8 mouse cellular contexts compared by ENCODE assay signal in the genomic region with DNA sequence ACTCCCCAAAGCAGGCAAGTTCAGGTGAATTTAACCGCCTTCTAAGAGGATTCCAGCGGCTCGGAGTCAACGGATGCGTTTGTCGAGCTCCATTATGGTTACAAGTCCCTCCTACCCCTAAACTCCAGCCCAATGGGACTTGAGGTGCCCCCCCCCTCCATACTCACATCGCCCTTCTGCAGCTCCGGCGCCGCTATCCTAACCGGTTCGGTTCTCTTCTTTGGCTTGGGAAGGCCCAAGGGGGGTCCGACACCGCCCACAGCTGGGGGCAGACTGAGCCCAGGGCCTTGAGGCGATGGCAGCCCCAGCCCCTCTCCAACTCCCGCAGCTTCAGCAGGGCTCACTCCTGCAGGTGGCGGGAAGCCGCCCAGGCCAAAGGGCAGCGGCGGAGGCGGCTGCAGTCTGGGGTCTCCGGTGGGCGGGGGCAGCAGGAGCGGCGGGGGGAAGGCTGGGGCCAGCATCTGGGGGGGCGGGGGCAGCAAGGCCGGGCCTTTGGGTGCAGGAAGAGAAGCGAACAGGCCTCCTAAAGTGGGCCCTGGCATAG. TPM values are rescaled to one million over a fixed set of nuclear protein-coding genes. Genes with fewer than 3 reads are reported as not detected.
A peak's percentile ranks its signal among the peaks of the same experiment; 100 is the strongest.
DNase-seq lines count a peak whose midpoint lies in the region; ATAC-seq lines count a peak whose summit lies in the region.

No protein-coding gene starts in this region.

- under 1% methylated on average over 26 of the region's 28 CpGs for WGBS in liver, embryonic 12.5 days (ENCODE audit: insufficient replicate concordance)
- WGBS in neural tube, embryonic 12.5 days = under 1% methylated on average over 28 of the region's 28 CpGs

- H3K27ac ChIP-seq in liver, embryonic 12.5 days = peak overlapping the region; percentile 91
- H3K27ac ChIP-seq in neural tube, embryonic 12.5 days = peak overlapping the region; percentile 62; the same call in 1 of the 2 replicates

- H3K27me3 ChIP-seq in liver, embryonic 12.5 days (replicated peaks) = no peaks in the 10 kb centered on the region
- H3K27me3 ChIP-seq in neural tube, embryonic 12.5 days (replicated peaks) = no peaks in the 10 kb centered on the region

- peak overlapping the region; percentile 97 for H3K9ac ChIP-seq in liver, embryonic 12.5 days
- H3K9ac ChIP-seq in neural tube, embryonic 12.5 days = peak overlapping the region; percentile 95

- H3K4me3 ChIP-seq in liver, embryonic 12.5 days = peak overlapping the region; percentile 95
- H3K4me3 ChIP-seq in neural tube, embryonic 12.5 days = peak overlapping the region; percentile 100

- H3K36me3 ChIP-seq in liver, embryonic 12.5 days = peaks cover 30% of the 10 kb centered on the region
- peaks cover 9% of the 10 kb centered on the region for H3K36me3 ChIP-seq in neural tube, embryonic 12.5 days

- peak; percentile 1; the same call in 1 of the 2 replicates for ATAC-seq in liver, embryonic 12.5 days
- ATAC-seq in neural tube, embryonic 12.5 days (ENCODE audit: low FRiP score, low read depth) = peak; percentile 11

- H3K9me3 ChIP-seq in liver, embryonic 12.5 days (replicated peaks) = peaks cover 6% of the 10 kb centered on the region; the same call in 1 of the 2 replicates
- peaks cover 4% of the 10 kb centered on the region; the same call in 1 of the 2 replicates for H3K9me3 ChIP-seq in neural tube, embryonic 12.5 days

- H3K4me1 ChIP-seq in liver, embryonic 12.5 days = peaks cover 28% of the 10 kb centered on the region
- peaks cover 17% of the 10 kb centered on the region for H3K4me1 ChIP-seq in neural tube, embryonic 12.5 days

- peak overlapping the region; percentile 77 for H3K4me2 ChIP-seq in liver, embryonic 12.5 days
- H3K4me2 ChIP-seq in neural tube, embryonic 12.5 days (replicated peaks) = peak overlapping the region; percentile 95

- peak; percentile 72 for DNase-seq in 416B (ENCODE audit: low read depth)
- peak; percentile 50 for DNase-seq in MEL-GATA-1-ER (ENCODE audit: extremely low read depth, low read depth)
- DNase-seq in cerebellum, postnatal 4 days (ENCODE audit: low spot score in 2 of 2) = peak; percentile 30
- peak; percentile 59 for DNase-seq in gastrocnemius, postnatal 25 days
- DNase-seq in kidney, adult 9 months = peak; percentile 54
- DNase-seq in thymus, postnatal 10 days (ENCODE audit: low spot score in 2 of 2) = peak; percentile 56 to 59

RNA-seq across cellular contexts. Expression of gene Prcc, which starts 0.6 kb away (rescaled TPM):
- 10 to 100 TPM; 39.9 to 45.5 TPM for total RNA-seq in gastrocnemius, postnatal 25 days (2021)
- polyA plus RNA-seq in liver, embryonic 12.5 days (2016; fragmentation: Nextera tagmentation; extraction: Ambion mirVana) = 8.7 and 8.9 TPM in 2 replicates
- 14.3 and 15.4 TPM in 2 replicates for polyA plus RNA-seq in neural tube, embryonic 12.5 days (2016; fragmentation: Nextera tagmentation; extraction: Ambion mirVana)

RNA-seq across cellular contexts. Expression of gene Hdgf, which starts 21.3 kb away (rescaled TPM):
- 100 to 1,000 TPM; 167 to 171 TPM for total RNA-seq in gastrocnemius, postnatal 25 days (2021)
- polyA plus RNA-seq in liver, embryonic 12.5 days (2016; fragmentation: Nextera tagmentation; extraction: Ambion mirVana) = 393 and 400 TPM in 2 replicates
- polyA plus RNA-seq in neural tube, embryonic 12.5 days (2016; fragmentation: Nextera tagmentation; extraction: Ambion mirVana) = 225 and 233 TPM in 2 replicates

RNA-seq across cellular contexts. Expression of gene Mrpl24, which starts 34.5 kb away (rescaled TPM):
- total RNA-seq in gastrocnemius, postnatal 25 days (2021) = 10 to 100 TPM; 43.9 to 44.7 TPM
- 57.0 and 57.3 TPM in 2 replicates for polyA plus RNA-seq in liver, embryonic 12.5 days (2016; fragmentation: Nextera tagmentation; extraction: Ambion mirVana)
- 78.4 and 81.7 TPM in 2 replicates for polyA plus RNA-seq in neural tube, embryonic 12.5 days (2016; fragmentation: Nextera tagmentation; extraction: Ambion mirVana)

RNA-seq across cellular contexts. Expression of gene Sh2d2a, which starts 38.2 kb away (rescaled TPM):
- under 1 TPM in 1 of 2 experiments, not detected in 1; 0.13 TPM for total RNA-seq in gastrocnemius, postnatal 25 days (2021)
- 0.04 and 0.11 TPM in 2 replicates for polyA plus RNA-seq in liver, embryonic 12.5 days (2016; fragmentation: Nextera tagmentation; extraction: Ambion mirVana)
- polyA plus RNA-seq in neural tube, embryonic 12.5 days (2016; fragmentation: Nextera tagmentation; extraction: Ambion mirVana) = not detected in 2 replicates

RNA-seq across cellular contexts. Expression of gene Isg20l2, which starts 45.3 kb away (rescaled TPM):
- 1 to 10 TPM; 7.1 to 7.5 TPM for total RNA-seq in gastrocnemius, postnatal 25 days (2021)
- polyA plus RNA-seq in liver, embryonic 12.5 days (2016; fragmentation: Nextera tagmentation; extraction: Ambion mirVana) = 51.9 and 52.2 TPM in 2 replicates
- polyA plus RNA-seq in neural tube, embryonic 12.5 days (2016; fragmentation: Nextera tagmentation; extraction: Ambion mirVana) = 60.7 and 64.1 TPM in 2 replicates

Comparison
In these comparisons a context has a peak if more than half of its experiments do, and no peak if none do; other contexts are left out.
1. Peak in every context shown above with its lines: DNase-seq, ATAC-seq, H3K4me3 ChIP-seq and H3K27ac ChIP-seq.